Mouse (Mus musculus): ENCODE measurements at regions not wholly inside any gene's neighbourhood (a gene's known extent, or its start where the extent isn't known, plus 50 kb on each side); places are given as distances from the start of the nearest gene placed in this dataset.

DNA sequence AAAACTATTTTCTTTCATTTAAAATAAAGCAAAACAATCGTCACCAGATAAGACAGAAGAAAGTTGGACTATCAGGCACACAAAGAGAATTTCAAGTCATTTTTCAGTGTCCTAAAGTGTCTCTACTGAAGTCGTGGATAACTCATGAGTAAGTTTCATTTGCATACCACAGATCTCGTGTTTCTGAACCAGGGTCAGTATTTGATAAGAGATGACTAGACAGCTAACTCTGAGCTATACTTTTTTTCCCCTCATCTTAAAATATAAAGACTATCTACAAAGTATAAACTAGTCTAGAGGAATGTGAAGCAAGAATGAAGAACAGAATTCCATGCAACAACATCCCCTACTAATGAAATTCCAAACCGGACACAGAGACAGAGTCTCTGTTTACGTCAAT, 60.9 kb upstream of the Paip1 start:
- WGBS: 90% methylated on average over 5 of the region's 5 CpGs
- DNase-seq (ENCODE audit: low spot score) (no peak), ATAC-seq (ENCODE audit: low FRiP score) (no peak)
- no peaks in the 10 kb centered on the region for H3K9me3 ChIP-seq (ENCODE audit: control insufficient read depth, low read length)
- no peaks in the 10 kb centered on the region for H3K4me1 ChIP-seq (replicated peaks; ENCODE audit: control insufficient read depth, insufficient read depth, low read length)
- no peaks in the 10 kb centered on the region for H3K27me3 ChIP-seq (ENCODE audit: control insufficient read depth, insufficient read depth, low read length)
- no peak overlapping the region for H3K9ac ChIP-seq (ENCODE audit: low read depth, low read length)
- no peak overlapping the region for H3K27ac ChIP-seq (ENCODE audit: low read depth, low read length)
- no peak overlapping the region for H3K4me2 ChIP-seq (replicated peaks; ENCODE audit: low read depth, low read length)
- no peak overlapping the region for H3K4me3 ChIP-seq (ENCODE audit: low read depth, low read length)
- H3K36me3 ChIP-seq (ENCODE audit: control insufficient read depth, insufficient read depth, low read length): 0 out of 2 replicates have a peak, but pooled peaks cover 2% of the 10 kb centered on the region

DNA sequence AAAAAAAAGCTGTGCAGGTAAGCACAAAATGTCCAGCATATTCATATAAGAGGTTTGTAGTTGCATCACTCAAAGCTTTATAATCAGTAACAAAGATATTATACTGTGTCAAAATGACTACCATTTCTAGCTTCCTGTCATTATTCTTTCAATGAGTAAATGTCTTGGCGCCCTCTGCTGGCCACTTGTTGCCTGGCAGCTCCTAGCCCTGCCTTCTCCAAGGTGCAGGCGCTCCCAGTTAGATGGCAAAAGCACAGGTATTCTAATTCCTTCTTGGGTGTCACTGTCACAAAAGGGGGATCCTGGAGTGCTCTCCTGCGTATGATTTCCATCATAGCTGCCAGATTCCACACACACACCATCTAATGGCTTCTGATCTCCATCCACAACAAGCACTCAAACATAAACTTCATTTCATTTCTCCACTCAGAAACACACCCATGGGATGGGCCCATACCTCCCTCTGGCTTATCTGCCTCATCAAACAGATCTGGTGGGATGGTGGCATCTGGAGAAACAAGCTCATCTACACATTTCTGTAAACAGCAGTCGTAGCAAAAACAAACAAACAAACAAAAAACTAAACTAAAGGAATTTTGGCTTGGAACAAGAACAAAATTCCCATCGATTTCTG, 49.9 kb upstream of the Paip1 start:
- peak; percentile 84 for DNase-seq (ENCODE audit: low spot score)
- Histone ChIP-seq H3K4me2 (replicated peaks; ENCODE audit: low read depth, low read length) (no peak overlapping the region), H3K4me3 (ENCODE audit: low read depth, low read length) (no peak overlapping the region), H3K36me3 (ENCODE audit: control insufficient read depth, insufficient read depth, low read length) (no peaks in the 10 kb centered on the region), H3K9me3 (ENCODE audit: control insufficient read depth, low read length) (no peaks in the 10 kb centered on the region), H3K9ac (ENCODE audit: low read depth, low read length) (no peak overlapping the region), H3K4me1 (replicated peaks; ENCODE audit: control insufficient read depth, insufficient read depth, low read length) (no peaks in the 10 kb centered on the region), H3K27ac (ENCODE audit: low read depth, low read length) (no peak overlapping the region), H3K27me3 (ENCODE audit: control insufficient read depth, insufficient read depth, low read length) (no peaks in the 10 kb centered on the region)
- WGBS: 54% methylated on average over 5 of the region's 5 CpGs
- ATAC-seq (ENCODE audit: low FRiP score): peak; percentile 17; the same call in 1 of the 2 replicates
